Mouse (Mus musculus) stomach, embryonic 14.5 days (tissue): ENCODE measurements around the gene Rimkla. TPM values are rescaled to one million over a fixed set of nuclear protein-coding genes. Genes with fewer than 3 reads are reported as not detected.
A peak's percentile ranks its signal among the peaks of the same experiment; 100 is the strongest.

Experiments used
- ATAC-seq: fragments of 200-750 bp; cut with Nextera tagmentation; 2 replicates; pipeline ENCODE4 v1.8.0; 2017; ENCODE audit warnings: low read depth, moderate TSS enrichment; ENCODE audit not compliant: insufficient number of reproducible peaks, insufficient read depth, low FRiP score
- H3K27ac ChIP-seq: fragments of 300-500 bp; sonication (generic); 2 replicates; pipeline ENCODE4 v1.5.1; 2014; ENCODE audit warnings: mild to moderate bottlenecking, low read length, moderate library complexity, mixed read lengths
- H3K27me3 ChIP-seq: fragments of 300-500 bp; sonication (generic); 2 replicates; pipeline ENCODE4 v1.6.1; 2014; ENCODE audit warnings: low read length, control low read depth, mixed read lengths; ENCODE audit not compliant: control insufficient read depth, insufficient read depth
- H3K36me3 ChIP-seq: fragments of 300-500 bp; sonication (generic); 2 replicates; pipeline ENCODE4 v1.6.1; 2014; ENCODE audit warnings: mild to moderate bottlenecking, control low read depth, low read length, moderate library complexity, mixed read lengths; ENCODE audit not compliant: control insufficient read depth, insufficient read depth
- H3K4me1 ChIP-seq: fragments of 300-500 bp; sonication (generic); 2 replicates; pipeline ENCODE4 v1.6.1; 2014; ENCODE audit warnings: low read length, control low read depth, mixed read lengths; ENCODE audit not compliant: control insufficient read depth, insufficient read depth
- H3K4me2 ChIP-seq: fragments of 300-500 bp; sonication (generic); replicated peaks from 2 replicates; pipeline ENCODE4 v1.6.1; 2014; ENCODE audit warnings: low read depth, low read length, control low read depth
- H3K4me3 ChIP-seq: fragments of 300-500 bp; sonication (generic); 2 replicates; pipeline ENCODE4 v1.5.1; 2014; ENCODE audit warnings: low read depth, low read length, control low read depth
- H3K9ac ChIP-seq: fragments of 300-500 bp; sonication (generic); replicated peaks from 2 replicates; pipeline ENCODE4 v1.6.1; 2014; ENCODE audit warnings: low read depth, mild to moderate bottlenecking, control low read depth, low read length, moderate library complexity, mixed read lengths
- H3K9me3 ChIP-seq: fragments of 300-500 bp; sonication (generic); 2 replicates; pipeline ENCODE4 v1.6.1; 2016; ENCODE audit warnings: low read depth, low read length, control low read depth; ENCODE audit not compliant: control insufficient read depth
- WGBS: fragments of 180-500 bp; shearing (Covaris S2); extraction: QIAGEN DNeasy Blood & Tissue Kit; methylation state at CpG from one replicate; pipeline ENCODE4 v1.1.7; 2014; 5-methylcytosine and 5-hydroxymethylcytosine counted together
- polyA plus RNA-seq: library from polyadenylated mRNA; unstranded; fragments of >200 nt; fragmentation: Nextera tagmentation; extraction: Ambion mirVana; gene quantifications from 2 replicates; pipeline ENCODE4 v1.2.1, GENCODE M21; 2014

The Rimkla gene
- polyA plus RNA-seq, 1 experiment from 2014 or later: 1.8 TPM

GRCm38 (mm10) chr4:119421921-119422293 is 70.5 kb downstream of the Rimkla start:
- Histone ChIP-seq H3K27me3 (no peaks in the 10 kb centered on the region), H3K36me3 (no peaks in the 10 kb centered on the region), H3K9ac (peak overlapping the region; percentile 70), H3K27ac (peak overlapping the region; percentile 84), H3K4me3 (peak overlapping the region; percentile 69), H3K4me2 (peak overlapping the region; percentile 91), H3K9me3 (no peaks in the 10 kb centered on the region), H3K4me1 (peaks cover 6% of the 10 kb centered on the region; the same call in 1 of the 2 replicates)
- ATAC-seq: peak; percentile 68
- 2% methylated on average over 20 of the region's 31 CpGs for WGBS

DNA sequence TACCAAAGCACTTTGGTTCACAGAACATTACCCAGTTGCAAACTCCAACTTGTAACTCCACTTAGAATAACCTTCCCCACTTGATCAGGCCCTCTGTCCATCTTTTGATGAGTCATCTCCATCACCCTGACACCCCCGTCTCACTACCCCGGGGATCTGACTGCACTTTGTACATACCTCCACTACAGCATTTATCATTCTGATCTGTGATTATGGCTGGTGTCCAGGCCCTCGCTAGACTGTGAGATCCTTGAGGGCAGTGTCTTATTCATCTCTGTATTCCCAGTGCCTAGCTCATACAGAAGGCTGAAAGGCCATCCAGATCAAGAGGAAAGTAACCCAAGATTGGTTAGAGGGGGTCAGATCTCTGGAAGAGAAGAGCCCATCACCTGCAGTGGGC is 71.2 kb downstream of the Rimkla start:
- 15% methylated on average over 3 of the region's 3 CpGs for WGBS
- no peak overlapping the region for H3K27ac ChIP-seq
- no peaks in the 10 kb centered on the region for H3K36me3 ChIP-seq
- H3K9me3 ChIP-seq: no peaks in the 10 kb centered on the region
- peaks cover 6% of the 10 kb centered on the region; the same call in 1 of the 2 replicates for H3K4me1 ChIP-seq
- ATAC-seq: no peak
- peak overlapping the region; percentile 70; the same call in 1 of the 2 replicates for H3K9ac ChIP-seq
- no peaks in the 10 kb centered on the region for H3K27me3 ChIP-seq
- H3K4me3 ChIP-seq: peak overlapping the region; percentile 69
- peak overlapping the region; percentile 91 for H3K4me2 ChIP-seq

GRCm38 (mm10) chr4:119417894-119418293 is 74.5 kb downstream of the Rimkla start:
- no peak overlapping the region for H3K9ac ChIP-seq
- no peaks in the 10 kb centered on the region for H3K27me3 ChIP-seq
- ATAC-seq: no peak
- H3K4me3 ChIP-seq: no peak overlapping the region
- no peaks in the 10 kb centered on the region for H3K36me3 ChIP-seq
- H3K9me3 ChIP-seq: no peaks in the 10 kb centered on the region
- no peak overlapping the region for H3K4me2 ChIP-seq
- WGBS: 85% methylated on average over 3 of the region's 3 CpGs
- peaks cover 10% of the 10 kb centered on the region; the same call in 1 of the 2 replicates for H3K4me1 ChIP-seq
- H3K27ac ChIP-seq: no peak overlapping the region

DNA sequence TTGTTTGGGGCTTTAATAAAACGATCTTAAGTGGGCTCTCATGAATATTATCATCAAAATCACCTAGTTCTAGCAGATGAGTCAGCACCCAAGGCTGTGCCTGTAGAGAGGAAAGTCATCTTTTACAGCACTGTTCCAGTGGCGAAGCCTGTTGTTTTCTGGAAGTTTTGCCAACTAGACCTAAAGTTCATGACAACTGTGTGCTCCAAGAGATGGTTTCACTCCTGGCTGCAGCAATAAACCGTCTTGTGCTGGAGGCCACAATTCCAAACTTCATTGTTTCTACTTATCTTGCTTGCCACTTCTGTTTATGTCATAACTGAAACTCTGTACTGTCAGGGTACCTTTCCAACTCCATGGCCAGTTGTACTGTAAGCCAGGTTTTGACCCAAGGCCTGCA is 75.2 kb downstream of the Rimkla start:
- H3K36me3 ChIP-seq: no peaks in the 10 kb centered on the region
- H3K27ac ChIP-seq: no peak overlapping the region
- H3K27me3 ChIP-seq: no peaks in the 10 kb centered on the region
- H3K9me3 ChIP-seq: no peaks in the 10 kb centered on the region
- H3K4me3 ChIP-seq: no peak overlapping the region
- peaks cover 10% of the 10 kb centered on the region; the same call in 1 of the 2 replicates for H3K4me1 ChIP-seq
- H3K4me2 ChIP-seq: no peak overlapping the region
- no peak overlapping the region for H3K9ac ChIP-seq
- WGBS: 77% methylated on average over 3 of the region's 3 CpGs
- no peak for ATAC-seq

Other genes with a start within 250 kb of the Rimkla start
- not detected in 2 replicates for gene Cldn19, start 237.2 kb downstream of the Rimkla start, polyA plus RNA-seq
- gene Ybx1, start 198.0 kb downstream of the Rimkla start, polyA plus RNA-seq: 626 and 684 TPM in 2 replicates
- gene Ppih, start 172.1 kb downstream of the Rimkla start, polyA plus RNA-seq: 91.7 and 93.7 TPM in 2 replicates
- gene Ccdc30, start 77.1 kb downstream of the Rimkla start, polyA plus RNA-seq: 3.5 and 7.3 TPM in 2 replicates
- gene Ppcs, start 70.2 kb downstream of the Rimkla start, polyA plus RNA-seq: 31.9 and 33.7 TPM in 2 replicates
- not detected in 2 replicates for gene Zmynd12, start 69.8 kb downstream of the Rimkla start, polyA plus RNA-seq
- gene Foxj3, start 44.4 kb upstream of the Rimkla start, polyA plus RNA-seq: 26.3 and 26.8 TPM in 2 replicates
- gene Frg2f1, start 46.9 kb upstream of the Rimkla start, polyA plus RNA-seq: 3.3 and 3.8 TPM in 2 replicates
- not detected in 2 replicates for gene Guca2a, start 145.1 kb upstream of the Rimkla start, polyA plus RNA-seq
- gene Guca2b, start 166.3 kb upstream of the Rimkla start, polyA plus RNA-seq: 0.62 TPM in 1 of 2 replicates, not detected in the other
- gene Hivep3, start 241.2 kb upstream of the Rimkla start, polyA plus RNA-seq: 8.6 and 9.8 TPM in 2 replicates